Mouse (Mus musculus): ENCODE data around the gene Csf2. TPM values are rescaled to one million over a fixed set of nuclear protein-coding genes. Genes with fewer than 3 reads are reported as not detected.

Csf2 gene
- polyA plus RNA-seq, 1 experiment from 2014 or later: not detected

DNA sequence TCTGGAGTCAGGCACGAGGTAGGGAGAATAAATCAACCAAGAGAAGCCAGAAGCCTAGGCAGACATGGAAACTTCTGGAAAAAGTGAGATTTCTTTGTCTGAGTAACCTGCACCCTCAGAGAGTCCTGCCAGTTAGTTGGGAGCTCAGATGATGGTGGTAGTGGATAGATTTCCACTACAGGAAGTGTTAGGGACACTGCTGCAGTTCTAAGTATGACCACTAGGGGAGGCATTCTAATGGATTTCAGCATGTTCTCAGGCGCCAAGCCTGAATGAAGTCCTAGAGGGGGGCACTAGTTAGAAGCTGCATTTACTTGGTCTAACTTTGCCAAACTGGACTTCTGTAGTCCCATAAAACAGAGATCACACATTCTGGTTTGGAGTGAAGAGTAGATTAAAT is 15.1 kb upstream of the Csf2 start:
- no peak overlapping the region for H3K4me3 ChIP-seq
- H3K9me3 ChIP-seq: no peaks in the 10 kb centered on the region
- no peaks in the 10 kb centered on the region for H3K4me1 ChIP-seq (replicated peaks)
- no peak for ATAC-seq (ENCODE audit: low read depth)
- no peak overlapping the region for H3K4me2 ChIP-seq
- H3K27me3 ChIP-seq: no peaks in the 10 kb centered on the region
- H3K36me3 ChIP-seq: no peaks in the 10 kb centered on the region
- no peak overlapping the region for H3K9ac ChIP-seq
- no peak overlapping the region for H3K27ac ChIP-seq (replicated peaks)
- 56% methylated on average over 2 of the region's 2 CpGs for WGBS

DNA sequence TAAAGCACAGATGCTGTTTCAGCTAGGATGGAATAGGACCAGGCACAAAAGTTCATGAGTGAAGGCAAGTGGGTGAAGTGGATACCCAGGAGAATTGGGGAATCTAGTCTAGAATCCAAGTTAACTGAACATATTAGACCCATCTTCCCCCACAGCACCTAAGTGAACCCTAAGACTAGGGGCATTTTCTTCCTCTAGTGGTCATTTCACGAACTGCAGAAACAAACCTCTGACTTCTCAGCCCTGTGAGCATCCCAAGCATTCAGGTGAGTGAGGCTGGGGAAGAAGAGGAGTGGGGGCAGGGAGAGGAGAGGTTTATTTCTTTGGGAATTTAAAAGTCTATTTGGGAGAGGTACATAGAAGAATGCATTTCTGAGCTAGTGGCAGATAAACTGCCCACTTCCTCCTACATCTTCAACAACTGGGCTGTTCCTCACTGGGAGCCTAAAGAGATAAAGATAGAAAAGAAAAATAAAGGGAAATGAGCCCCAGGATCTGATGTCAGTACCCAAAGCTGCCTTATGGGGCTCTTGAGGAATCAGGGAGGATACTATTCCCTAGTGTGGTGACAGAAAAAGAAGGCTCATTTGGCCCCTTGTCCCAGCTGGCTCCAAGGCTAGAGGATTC is 14.1 kb upstream of the Csf2 start:
- no peak overlapping the region for H3K4me3 ChIP-seq
- ATAC-seq (ENCODE audit: low read depth): no peak
- WGBS: 21% methylated on average over 1 of the region's 1 CpGs

DNA sequence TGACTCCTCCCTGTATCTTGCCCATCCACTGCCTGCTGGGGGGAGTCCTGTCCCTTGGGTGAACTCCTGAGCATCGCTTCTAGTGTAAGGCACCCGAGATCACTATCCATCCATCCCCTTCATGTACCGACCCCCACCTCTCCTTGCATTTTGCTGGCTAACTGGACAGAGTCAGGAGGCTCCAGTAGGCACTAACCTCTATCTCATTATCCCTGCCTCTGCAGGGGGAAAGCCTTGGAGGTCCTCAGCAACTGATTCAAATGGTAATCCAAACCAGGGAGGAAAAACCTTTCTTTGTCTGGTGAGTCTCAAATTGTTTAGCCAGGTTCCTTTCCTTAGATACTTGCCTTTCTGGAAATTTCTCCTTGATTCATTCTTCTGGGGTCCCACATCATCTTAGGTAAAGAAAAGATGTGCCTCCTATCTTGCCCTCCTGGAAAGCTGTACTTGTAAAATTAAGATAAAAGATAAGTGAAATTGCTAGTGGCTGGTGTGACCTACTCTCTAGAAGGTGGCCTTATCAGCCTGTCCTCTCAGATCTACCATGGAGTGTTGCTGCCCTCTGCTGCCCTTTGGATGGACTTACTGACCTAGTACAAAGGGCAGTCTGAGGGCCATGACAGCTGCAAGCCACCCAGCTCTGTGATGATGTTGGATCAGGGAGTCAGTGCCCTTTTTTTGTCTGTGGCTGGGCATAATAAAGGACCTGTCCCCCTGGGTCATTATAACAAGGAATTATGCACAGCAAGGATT is 7.3 kb upstream of the Csf2 start:
- Histone ChIP-seq H3K36me3 (no peaks in the 10 kb centered on the region), H3K9ac (0 out of 2 replicates have a peak overlapping the region, but pooled peaks have one; percentile 8), H3K27me3 (no peaks in the 10 kb centered on the region), H3K4me2 (no peak overlapping the region), H3K9me3 (no peaks in the 10 kb centered on the region), H3K27ac (replicated peaks) (no peak overlapping the region), H3K4me1 (replicated peaks) (no peaks in the 10 kb centered on the region), H3K4me3 (no peak overlapping the region)
- 0 out of 2 replicates have a peak, but pooled peaks have one; percentile 36 for ATAC-seq (ENCODE audit: low read depth)
- WGBS: 58% methylated on average over 3 of the region's 3 CpGs

More for the DNA sequence above, 14.1 kb upstream of the Csf2 start:
- Histone ChIP-seq H3K27me3 (no peaks in the 10 kb centered on the region), H3K9me3 (no peaks in the 10 kb centered on the region), H3K4me2 (no peak overlapping the region), H3K27ac (replicated peaks) (no peak overlapping the region), H3K9ac (no peak overlapping the region), H3K36me3 (no peaks in the 10 kb centered on the region), H3K4me1 (replicated peaks) (no peaks in the 10 kb centered on the region)

DNA sequence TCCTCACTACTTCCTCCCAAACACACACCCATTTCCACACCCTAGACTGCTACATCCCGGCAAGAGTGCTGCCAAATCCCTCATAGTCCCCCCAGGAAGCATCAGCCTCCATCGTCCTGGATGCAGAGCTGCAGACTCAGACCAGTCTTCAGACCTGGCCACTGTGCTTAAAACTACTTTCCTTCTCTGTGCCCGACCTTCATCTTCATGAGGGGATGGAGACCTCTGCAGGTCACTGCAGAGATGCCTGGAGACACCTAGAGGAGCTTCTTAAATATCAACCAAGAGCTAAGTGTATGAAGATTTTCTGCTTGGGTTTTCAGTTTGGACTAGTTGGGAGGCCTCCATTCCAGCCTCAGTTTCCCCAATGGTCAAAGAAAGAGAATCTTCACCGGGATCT is 4.6 kb upstream of the Csf2 start:
- no peak for ATAC-seq (ENCODE audit: low read depth)
- H3K4me2 ChIP-seq: no peak overlapping the region
- H3K4me1 ChIP-seq (replicated peaks): no peaks in the 10 kb centered on the region
- H3K27me3 ChIP-seq: no peaks in the 10 kb centered on the region
- WGBS: 57% methylated on average over 4 of the region's 4 CpGs
- no peaks in the 10 kb centered on the region for H3K9me3 ChIP-seq
- H3K36me3 ChIP-seq: no peaks in the 10 kb centered on the region
- no peak overlapping the region for H3K9ac ChIP-seq
- H3K4me3 ChIP-seq: no peak overlapping the region
- no peak overlapping the region for H3K27ac ChIP-seq (replicated peaks)

DNA sequence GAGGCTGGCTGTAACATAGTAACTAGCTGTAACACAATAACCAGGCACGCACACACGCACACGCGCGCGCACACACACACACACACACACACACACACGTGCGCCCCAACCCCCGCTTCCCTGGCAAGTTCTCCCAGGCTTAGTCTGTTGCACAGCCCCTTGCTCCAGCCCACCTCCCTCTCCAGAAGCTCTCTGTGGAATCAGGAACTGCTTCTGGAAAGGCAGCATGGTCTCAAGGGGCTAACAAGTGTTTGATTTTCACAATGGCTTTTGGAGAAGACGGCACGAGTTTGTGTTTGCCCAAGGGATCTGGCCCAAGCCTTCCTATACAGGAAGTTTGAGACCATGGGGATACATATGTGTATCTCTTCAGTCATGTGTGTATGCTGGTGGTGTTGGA is 1.1 kb upstream of the Csf2 start:
- Histone ChIP-seq H3K9me3 (no peaks in the 10 kb centered on the region), H3K4me1 (replicated peaks) (no peaks in the 10 kb centered on the region), H3K27me3 (no peaks in the 10 kb centered on the region), H3K36me3 (no peaks in the 10 kb centered on the region), H3K4me3 (no peak overlapping the region), H3K4me2 (no peak overlapping the region), H3K27ac (replicated peaks) (no peak overlapping the region), H3K9ac (no peak overlapping the region)
- no peak for ATAC-seq (ENCODE audit: low read depth)
- 91% methylated on average over 11 of the region's 11 CpGs for WGBS

DNA sequence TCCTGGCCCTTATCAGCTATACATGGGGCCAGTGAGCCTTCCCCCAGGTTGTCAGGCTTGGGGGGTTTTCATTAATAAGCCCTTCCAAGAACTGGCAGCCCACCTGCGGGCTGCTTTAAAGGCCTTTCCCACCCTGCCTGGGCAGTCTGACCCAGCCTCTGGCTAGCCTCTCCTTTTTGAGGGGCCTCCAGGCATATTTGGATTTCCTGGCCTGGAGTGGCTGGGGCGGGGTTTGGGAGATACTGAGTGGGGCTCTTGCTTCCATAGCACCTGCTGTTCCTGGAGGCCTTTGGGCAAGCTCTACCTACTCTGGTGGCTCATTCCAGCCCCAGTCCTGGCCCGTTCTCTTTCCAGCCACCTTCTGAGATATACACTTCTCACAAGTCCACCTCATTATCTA is 281 bp upstream of the Csf2 start:
- ATAC-seq (ENCODE audit: low read depth): no peak
- 91% methylated on average over 3 of the region's 3 CpGs for WGBS
- H3K9me3 ChIP-seq: no peaks in the 10 kb centered on the region
- H3K9ac ChIP-seq: no peak overlapping the region
- no peaks in the 10 kb centered on the region for H3K4me1 ChIP-seq (replicated peaks)
- H3K27me3 ChIP-seq: no peaks in the 10 kb centered on the region
- H3K27ac ChIP-seq (replicated peaks): no peak overlapping the region
- no peaks in the 10 kb centered on the region for H3K36me3 ChIP-seq
- H3K4me3 ChIP-seq: no peak overlapping the region
- no peak overlapping the region for H3K4me2 ChIP-seq

DNA sequence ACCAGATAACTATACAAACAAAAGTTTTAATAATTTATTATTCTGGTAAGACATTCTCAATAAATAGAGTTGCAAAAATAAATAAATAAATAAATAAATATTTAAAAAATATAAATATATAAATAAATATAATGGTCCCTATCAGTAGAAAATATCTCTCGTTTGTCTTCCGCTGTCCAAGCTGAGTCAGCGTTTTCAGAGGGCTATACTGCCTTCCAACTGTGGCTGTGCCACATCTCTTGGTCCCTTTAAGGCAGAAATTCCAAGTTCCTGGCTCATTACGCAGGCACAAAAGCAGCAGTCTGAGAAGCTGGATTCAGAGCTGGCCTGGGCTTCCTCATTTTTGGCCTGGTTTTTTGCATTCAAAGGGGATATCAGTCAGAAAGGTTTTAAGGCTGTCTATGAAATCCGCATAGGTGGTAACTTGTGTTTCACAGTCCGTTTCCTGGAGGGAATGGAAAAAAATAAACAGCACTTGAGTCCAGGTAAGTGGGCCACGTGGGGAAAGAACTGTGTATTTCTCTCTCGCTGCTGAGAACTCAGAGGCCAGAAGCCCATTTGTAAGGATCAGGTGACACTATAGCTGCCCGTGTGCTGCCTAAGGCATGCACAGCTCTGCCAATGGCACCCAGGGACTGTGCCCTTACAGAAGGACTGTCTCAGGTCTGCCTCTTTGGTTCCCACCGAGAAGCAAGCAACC is 2.1 kb downstream of the Csf2 start:
- 78% methylated on average over 10 of the region's 10 CpGs for WGBS
- Histone ChIP-seq H3K4me1 (replicated peaks) (no peaks in the 10 kb centered on the region), H3K27ac (replicated peaks) (no peak overlapping the region), H3K36me3 (no peaks in the 10 kb centered on the region), H3K9ac (no peak overlapping the region), H3K4me3 (no peak overlapping the region), H3K27me3 (no peaks in the 10 kb centered on the region), H3K9me3 (no peaks in the 10 kb centered on the region), H3K4me2 (no peak overlapping the region)
- no peak for ATAC-seq (ENCODE audit: low read depth)

DNA sequence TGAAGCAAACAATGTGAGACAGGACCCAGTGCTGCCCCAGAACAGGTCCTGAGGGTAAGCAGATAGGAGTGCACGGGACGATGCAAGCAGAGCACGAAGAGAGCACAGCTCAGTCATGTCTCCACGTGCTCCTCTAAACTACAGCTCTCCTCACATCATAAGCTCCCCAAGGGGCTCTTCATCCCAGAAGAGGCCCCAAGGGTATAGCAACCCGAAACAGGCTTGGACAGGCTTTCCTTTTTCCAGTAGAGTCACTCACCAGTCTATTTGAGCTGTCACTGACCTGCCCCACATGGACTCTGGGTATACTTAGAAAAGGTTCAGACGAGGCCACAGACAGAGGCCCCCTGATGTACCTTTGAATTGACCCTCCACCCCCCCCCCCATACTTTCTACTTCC is 5.0 kb downstream of the Csf2 start:
- Histone ChIP-seq H3K9ac (no peak overlapping the region), H3K27ac (replicated peaks) (no peak overlapping the region), H3K4me2 (no peak overlapping the region), H3K9me3 (no peaks in the 10 kb centered on the region), H3K4me3 (no peak overlapping the region), H3K4me1 (replicated peaks) (no peaks in the 10 kb centered on the region), H3K27me3 (no peaks in the 10 kb centered on the region), H3K36me3 (no peaks in the 10 kb centered on the region)
- ATAC-seq (ENCODE audit: low read depth): no peak
- 83% methylated on average over 6 of the region's 6 CpGs for WGBS

DNA sequence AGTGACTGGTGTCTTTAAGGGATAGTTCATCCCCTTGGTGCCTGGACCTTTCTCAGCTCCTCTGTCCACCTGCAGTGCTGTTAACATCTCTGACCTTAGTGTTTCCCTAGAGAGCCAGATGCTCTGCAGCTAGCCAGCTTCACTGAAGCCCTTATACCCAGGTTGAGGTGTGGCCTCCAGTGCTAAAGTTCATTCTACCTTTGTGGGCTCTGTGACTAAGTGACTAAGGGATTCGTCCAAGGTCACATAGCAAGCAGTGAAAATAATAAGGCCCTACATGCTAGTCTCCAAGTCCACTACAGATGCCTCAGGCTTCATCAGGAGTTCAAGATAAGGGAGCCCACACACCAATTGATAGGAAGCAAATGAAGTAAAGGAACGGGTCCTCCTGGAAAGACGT is 7.0 kb downstream of the Csf2 start:
- 95% methylated on average over 3 of the region's 3 CpGs for WGBS
- Histone ChIP-seq H3K9me3 (no peaks in the 10 kb centered on the region), H3K36me3 (no peaks in the 10 kb centered on the region), H3K27ac (replicated peaks) (no peak overlapping the region), H3K4me3 (no peak overlapping the region), H3K9ac (no peak overlapping the region), H3K4me2 (no peak overlapping the region), H3K27me3 (no peaks in the 10 kb centered on the region), H3K4me1 (replicated peaks) (no peaks in the 10 kb centered on the region)
- ATAC-seq (ENCODE audit: low read depth): no peak

DNA sequence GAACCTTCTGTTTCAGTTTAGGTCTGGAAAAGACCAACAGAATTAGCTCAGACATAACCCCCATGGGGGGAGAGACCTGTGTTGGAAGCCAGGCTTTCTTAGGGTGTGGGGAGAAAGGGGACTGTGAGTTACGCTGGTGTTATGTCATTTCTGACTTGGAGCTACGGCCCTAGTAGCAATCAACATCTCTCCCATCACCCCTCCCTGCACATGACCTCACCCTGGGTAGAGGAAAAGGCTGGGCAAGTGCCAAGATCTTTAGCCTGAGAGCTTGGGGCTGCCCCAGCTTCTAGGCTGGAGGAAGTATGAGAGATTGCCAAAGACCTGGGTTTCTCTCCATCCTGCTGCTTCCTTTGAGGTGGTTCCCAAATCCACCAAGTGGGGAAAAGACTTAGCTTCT is 12.5 kb downstream of the Csf2 start:
- ATAC-seq (ENCODE audit: low read depth): no peak
- no peaks in the 10 kb centered on the region for H3K9me3 ChIP-seq
- no peaks in the 10 kb centered on the region for H3K4me1 ChIP-seq (replicated peaks)
- H3K27me3 ChIP-seq: no peaks in the 10 kb centered on the region
- H3K4me3 ChIP-seq: no peak overlapping the region
- WGBS: 80% methylated on average over 2 of the region's 2 CpGs
- H3K27ac ChIP-seq (replicated peaks): no peak overlapping the region
- no peaks in the 10 kb centered on the region for H3K36me3 ChIP-seq
- H3K9ac ChIP-seq: no peak overlapping the region
- H3K4me2 ChIP-seq: no peak overlapping the region

DNA sequence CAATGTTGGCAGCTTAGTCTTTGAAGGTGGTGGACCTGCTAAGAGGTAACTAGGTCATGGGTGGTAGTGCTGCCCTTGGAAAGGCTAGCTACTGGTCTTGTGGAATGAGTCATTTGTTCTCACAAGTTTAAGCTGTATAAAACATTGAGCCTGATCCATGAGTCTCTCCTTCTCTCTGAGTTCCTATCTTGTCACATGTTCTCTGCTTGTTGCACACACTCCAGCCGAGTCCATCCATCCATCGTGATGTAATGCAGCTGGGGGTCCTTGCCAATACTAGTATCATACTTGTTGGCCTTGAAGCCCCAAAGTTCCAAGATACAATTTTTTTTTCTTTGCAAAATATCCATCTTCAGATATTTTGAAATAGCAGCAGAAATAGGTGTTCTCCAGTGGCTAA is 22.0 kb downstream of the Csf2 start:
- ATAC-seq (ENCODE audit: low read depth): no peak
- WGBS: 91% methylated on average over 2 of the region's 2 CpGs
- no peaks in the 10 kb centered on the region for H3K36me3 ChIP-seq
- no peak overlapping the region for H3K4me2 ChIP-seq
- no peaks in the 10 kb centered on the region for H3K27me3 ChIP-seq
- no peak overlapping the region for H3K27ac ChIP-seq (replicated peaks)
- H3K4me3 ChIP-seq: no peak overlapping the region
- no peaks in the 10 kb centered on the region for H3K9me3 ChIP-seq
- H3K9ac ChIP-seq: no peak overlapping the region
- no peaks in the 10 kb centered on the region for H3K4me1 ChIP-seq (replicated peaks)

DNA sequence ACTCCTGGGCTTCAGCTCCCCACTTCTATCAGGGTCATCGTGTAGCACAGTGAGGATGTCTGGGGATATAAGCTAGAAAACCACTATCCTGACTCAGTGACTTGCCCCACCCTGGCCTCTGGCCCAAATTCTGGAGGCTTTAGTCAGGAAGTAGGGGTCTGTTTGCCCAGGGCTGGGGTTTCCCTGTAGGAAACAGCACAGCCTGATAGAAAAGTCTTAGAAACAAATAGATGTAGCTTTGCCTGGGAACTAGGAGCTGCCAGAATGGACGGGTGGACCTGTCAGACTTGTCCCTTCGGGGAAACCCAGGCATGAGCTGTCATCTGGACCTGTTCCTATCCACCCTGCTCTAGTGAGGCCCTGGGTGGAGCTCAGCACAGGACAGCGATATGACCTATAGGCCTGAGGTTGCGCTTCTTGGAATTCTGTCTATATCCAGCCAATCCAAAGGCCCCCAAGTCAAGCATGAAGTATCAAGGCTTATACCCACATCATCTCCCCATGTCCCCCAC is 24.9 kb downstream of the Csf2 start:
- no peak overlapping the region for H3K4me2 ChIP-seq
- no peak for ATAC-seq (ENCODE audit: low read depth)
- no peaks in the 10 kb centered on the region for H3K4me1 ChIP-seq (replicated peaks)
- no peaks in the 10 kb centered on the region for H3K9me3 ChIP-seq
- no peak overlapping the region for H3K27ac ChIP-seq (replicated peaks)
- no peaks in the 10 kb centered on the region for H3K36me3 ChIP-seq
- H3K4me3 ChIP-seq: no peak overlapping the region
- no peaks in the 10 kb centered on the region for H3K27me3 ChIP-seq
- WGBS: 90% methylated on average over 5 of the region's 5 CpGs
- no peak overlapping the region for H3K9ac ChIP-seq
